Mouse (Mus musculus) liver, embryonic 12.5 days (tissue): ENCODE results near the gene Dcdc2c. TPM values are rescaled to one million over a fixed set of nuclear protein-coding genes. Genes with fewer than 3 reads are reported as not detected.

Experiments
- ATAC-seq: fragments of 200-750 bp; cut with Nextera tagmentation; 2 replicates; pipeline ENCODE4 v1.8.0; 2017; ENCODE audit warnings: moderate number of reproducible peaks, mild to moderate bottlenecking, moderate library complexity
- H3K27ac ChIP-seq: fragments of 300-500 bp; sonication (generic); 2 replicates; pipeline ENCODE4 v1.5.1; 2016; ENCODE audit warnings: mild to moderate bottlenecking
- H3K27me3 ChIP-seq: fragments of 300-500 bp; sonication (generic); replicated peaks from 2 replicates; pipeline ENCODE4 v1.6.1; 2016; ENCODE audit warnings: mild to moderate bottlenecking, moderate library complexity
- H3K36me3 ChIP-seq: fragments of 300-500 bp; sonication (generic); 2 replicates; pipeline ENCODE4 v1.6.1; 2016; ENCODE audit warnings: mild to moderate bottlenecking, moderate library complexity
- H3K4me1 ChIP-seq: fragments of 300-500 bp; sonication (generic); 2 replicates; pipeline ENCODE4 v1.6.1; 2016
- H3K4me2 ChIP-seq: fragments of 300-500 bp; sonication (generic); 2 replicates; pipeline ENCODE4 v1.6.1; 2016; ENCODE audit warnings: mild to moderate bottlenecking, moderate library complexity
- H3K4me3 ChIP-seq: fragments of 300-500 bp; sonication (generic); 2 replicates; pipeline ENCODE4 v1.5.1; 2016; ENCODE audit warnings: mild to moderate bottlenecking, moderate library complexity
- H3K9ac ChIP-seq: fragments of 300-500 bp; sonication (generic); 2 replicates; pipeline ENCODE4 v1.6.1; 2016; ENCODE audit warnings: mild to moderate bottlenecking, moderate library complexity
- H3K9me3 ChIP-seq: fragments of 300-500 bp; sonication (generic); replicated peaks from 2 replicates; pipeline ENCODE4 v1.6.1; 2016; ENCODE audit warnings: mild to moderate bottlenecking, moderate library complexity
- WGBS: fragments of 180-500 bp; shearing (Covaris S2); methylation state at CpG from one replicate; pipeline ENCODE4 v1.1.7; 2016; ENCODE audit not compliant: insufficient replicate concordance; 5-methylcytosine and 5-hydroxymethylcytosine counted together
- polyA plus RNA-seq: library from polyadenylated mRNA; unstranded; fragments of >200 nt; fragmentation: Nextera tagmentation; extraction: Ambion mirVana; gene quantifications from 2 replicates; pipeline ENCODE4 v1.2.1, GENCODE M21; 2016

Dcdc2c gene
- polyA plus RNA-seq, 1 experiment from 2014 or later, result not detected

- H3K36me3 ChIP-seq, result no peaks in the 10 kb centered on the region
- H3K27ac ChIP-seq, result no peak overlapping the region
- 52% methylated on average over 6 of the region's 6 CpGs for WGBS
- H3K27me3 ChIP-seq, result no peaks in the 10 kb centered on the region
- H3K9ac ChIP-seq, result no peak overlapping the region
- no peak for ATAC-seq
- no peaks in the 10 kb centered on the region for H3K4me1 ChIP-seq
- H3K9me3 ChIP-seq, result no peaks in the 10 kb centered on the region
- no peak overlapping the region for H3K4me2 ChIP-seq
- no peak overlapping the region for H3K4me3 ChIP-seq
These were observed 23.3 kb upstream of the Dcdc2c start for GRCm38 (mm10) chr12:28575366-28576070.

DNA sequence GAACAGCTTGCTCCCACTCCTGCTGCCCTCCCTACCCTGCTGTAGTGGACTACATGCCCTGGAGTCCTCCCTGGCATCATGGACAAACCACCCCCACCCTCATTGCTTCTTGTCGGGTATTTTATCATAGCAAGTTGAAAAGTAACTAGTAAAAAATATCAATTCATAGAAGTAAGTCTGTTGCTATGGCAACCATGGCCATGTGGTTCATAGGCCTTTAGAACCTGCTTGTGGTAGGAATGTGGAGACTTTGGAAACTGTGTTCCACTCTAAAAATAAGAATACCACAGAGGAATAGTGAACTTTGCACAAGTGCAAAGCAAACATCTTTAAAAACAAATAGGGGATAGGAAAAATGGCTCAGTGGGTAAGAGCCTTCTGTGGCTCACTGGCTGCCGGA lies 20.0 kb upstream of the Dcdc2c start:
- H3K4me2 ChIP-seq, result no peak overlapping the region
- no peak overlapping the region for H3K9ac ChIP-seq
- 72% methylated on average over 2 of the region's 2 CpGs for WGBS
- no peak for ATAC-seq
- no peaks in the 10 kb centered on the region for H3K27me3 ChIP-seq
- no peaks in the 10 kb centered on the region for H3K36me3 ChIP-seq
- no peak overlapping the region for H3K27ac ChIP-seq
- no peaks in the 10 kb centered on the region for H3K4me1 ChIP-seq
- H3K9me3 ChIP-seq, result no peaks in the 10 kb centered on the region
- no peak overlapping the region for H3K4me3 ChIP-seq

DNA sequence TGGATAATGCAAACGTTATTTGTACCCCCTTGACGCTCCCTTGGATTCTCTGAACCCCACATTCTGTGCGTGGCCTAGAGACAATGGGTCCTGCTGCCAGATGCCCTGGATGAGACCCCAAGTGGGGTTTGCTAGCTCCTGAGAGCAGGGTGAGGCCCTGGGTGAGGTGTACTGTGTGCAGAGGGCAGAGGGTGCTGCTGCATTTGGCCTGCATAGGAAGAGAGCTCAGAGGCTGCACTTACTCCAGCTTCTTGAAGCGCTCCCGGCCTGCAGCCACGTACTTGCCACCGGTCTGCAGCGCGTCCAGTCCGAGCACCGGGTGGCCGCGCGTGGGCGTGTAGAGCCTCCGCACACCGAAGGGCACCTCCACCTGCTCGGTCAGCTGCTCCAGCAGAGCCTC lies 424 bp downstream of the Dcdc2c start:
- Histone ChIP-seq H3K4me1 (no peaks in the 10 kb centered on the region), H3K27ac (no peak overlapping the region), H3K36me3 (no peaks in the 10 kb centered on the region), H3K9ac (no peak overlapping the region), H3K4me2 (no peak overlapping the region), H3K27me3 (peaks cover 13% of the 10 kb centered on the region), H3K9me3 (no peaks in the 10 kb centered on the region), H3K4me3 (no peak overlapping the region)
- no peak for ATAC-seq
- WGBS, result 41% methylated on average over 18 of the region's 18 CpGs

GRCm38 (mm10) chr12:28548887-28549286 lies 3.3 kb downstream of the Dcdc2c start:
- Histone ChIP-seq H3K9me3 (no peaks in the 10 kb centered on the region), H3K9ac (no peak overlapping the region), H3K36me3 (no peaks in the 10 kb centered on the region), H3K27ac (no peak overlapping the region), H3K4me3 (no peak overlapping the region), H3K27me3 (peaks cover 13% of the 10 kb centered on the region), H3K4me1 (no peaks in the 10 kb centered on the region), H3K4me2 (no peak overlapping the region)
- WGBS, result 51% methylated on average over 4 of the region's 4 CpGs
- no peak for ATAC-seq

- H3K4me3 ChIP-seq, result no peak overlapping the region
- no peaks in the 10 kb centered on the region for H3K27me3 ChIP-seq
- WGBS, result 29% methylated on average over 1 of the region's 1 CpGs
- H3K9ac ChIP-seq, result no peak overlapping the region
- H3K4me1 ChIP-seq, result no peaks in the 10 kb centered on the region
- no peak for ATAC-seq
- no peaks in the 10 kb centered on the region for H3K36me3 ChIP-seq
- H3K4me2 ChIP-seq, result no peak overlapping the region
- H3K9me3 ChIP-seq, result no peaks in the 10 kb centered on the region
- no peak overlapping the region for H3K27ac ChIP-seq
These were observed 37.9 kb downstream of the Dcdc2c start for GRCm38 (mm10) chr12:28514264-28514775.

DNA sequence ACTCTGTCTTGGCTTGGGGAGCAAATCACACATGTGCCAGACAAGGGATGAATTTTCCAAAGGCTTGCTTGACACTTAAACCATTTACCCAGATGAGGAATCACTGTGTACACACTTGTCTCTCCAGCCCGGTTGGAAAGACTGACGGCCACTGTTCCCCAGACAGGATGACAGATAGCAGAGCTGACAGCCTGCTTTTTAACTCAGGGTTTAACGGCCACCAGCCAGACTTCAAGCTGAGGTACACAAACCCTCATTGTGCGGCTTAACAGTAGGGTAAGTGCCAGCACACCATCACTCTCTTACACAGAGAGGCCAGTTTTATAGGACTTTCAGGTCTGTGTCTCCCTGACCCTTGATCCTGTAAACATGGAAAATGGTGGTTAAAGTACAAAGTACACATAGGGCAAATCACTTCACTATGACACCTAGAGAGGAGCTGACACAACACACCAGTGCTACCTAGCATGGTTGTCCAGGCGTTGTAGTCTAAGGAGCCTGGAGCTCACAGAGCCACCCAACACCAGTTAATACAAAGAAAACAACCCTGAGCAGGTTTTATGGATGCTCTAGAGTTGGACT lies 42.4 kb downstream of the Dcdc2c start:
- Histone ChIP-seq H3K4me3 (no peak overlapping the region), H3K27ac (no peak overlapping the region), H3K27me3 (no peaks in the 10 kb centered on the region), H3K36me3 (no peaks in the 10 kb centered on the region), H3K9ac (no peak overlapping the region), H3K4me2 (no peak overlapping the region), H3K4me1 (no peaks in the 10 kb centered on the region), H3K9me3 (no peaks in the 10 kb centered on the region)
- WGBS, result 48% methylated on average over 5 of the region's 5 CpGs
- ATAC-seq, result no peak

GRCm38 (mm10) chr12:28494289-28494688 lies 57.9 kb downstream of the Dcdc2c start:
- Histone ChIP-seq H3K27me3 (no peaks in the 10 kb centered on the region), H3K9me3 (no peaks in the 10 kb centered on the region), H3K9ac (no peak overlapping the region), H3K4me3 (no peak overlapping the region), H3K4me1 (no peaks in the 10 kb centered on the region), H3K27ac (no peak overlapping the region), H3K36me3 (no peaks in the 10 kb centered on the region), H3K4me2 (no peak overlapping the region)
- ATAC-seq, result no peak
- 64% methylated on average over 5 of the region's 5 CpGs for WGBS

- Histone ChIP-seq H3K27me3 (no peaks in the 10 kb centered on the region), H3K4me2 (no peak overlapping the region), H3K36me3 (no peaks in the 10 kb centered on the region), H3K4me1 (no peaks in the 10 kb centered on the region), H3K27ac (no peak overlapping the region), H3K9ac (no peak overlapping the region), H3K4me3 (no peak overlapping the region), H3K9me3 (no peaks in the 10 kb centered on the region)
- WGBS, result 63% methylated on average over 10 of the region's 10 CpGs
- no peak for ATAC-seq
These were observed 69.6 kb downstream of the Dcdc2c start for GRCm38 (mm10) chr12:28482483-28483160.

- Histone ChIP-seq H3K4me2 (no peak overlapping the region), H3K9me3 (0 out of 2 replicates have a peak, but pooled peaks cover 5% of the 10 kb centered on the region), H3K4me3 (no peak overlapping the region), H3K27ac (no peak overlapping the region), H3K36me3 (no peaks in the 10 kb centered on the region), H3K27me3 (no peaks in the 10 kb centered on the region), H3K9ac (no peak overlapping the region), H3K4me1 (no peaks in the 10 kb centered on the region)
- ATAC-seq, result no peak
- WGBS, result 69% methylated on average over 2 of the region's 2 CpGs
These were observed 91.2 kb downstream of the Dcdc2c start for GRCm38 (mm10) chr12:28460951-28461431.

GRCm38 (mm10) chr12:28460523-28460922 lies 91.7 kb downstream of the Dcdc2c start:
- Histone ChIP-seq H3K9me3 (0 out of 2 replicates have a peak, but pooled peaks cover 5% of the 10 kb centered on the region), H3K27ac (no peak overlapping the region), H3K4me1 (no peaks in the 10 kb centered on the region), H3K9ac (no peak overlapping the region), H3K4me2 (no peak overlapping the region), H3K4me3 (no peak overlapping the region), H3K27me3 (no peaks in the 10 kb centered on the region), H3K36me3 (no peaks in the 10 kb centered on the region)
- WGBS, result 60% methylated on average over 7 of the region's 7 CpGs
- no peak for ATAC-seq

DNA sequence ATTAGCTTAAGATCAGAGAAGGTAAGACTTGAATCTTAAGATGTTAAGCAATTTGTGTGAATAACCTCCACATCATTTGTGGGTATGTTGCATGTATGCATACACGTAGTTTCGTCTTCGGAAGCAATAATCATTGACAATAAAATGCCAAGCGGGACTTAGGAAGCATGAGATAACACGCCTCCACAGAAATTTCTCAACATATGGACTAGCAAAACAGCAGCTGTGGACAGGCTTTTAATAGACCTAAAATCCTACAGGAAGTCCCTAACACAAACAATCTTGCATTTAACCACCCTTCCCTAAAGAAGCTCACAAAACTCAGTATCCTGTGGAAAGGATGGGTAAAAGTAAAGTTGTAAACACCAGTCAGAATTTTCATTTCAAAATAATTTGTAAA lies 93.4 kb downstream of the Dcdc2c start:
- no peaks in the 10 kb centered on the region for H3K36me3 ChIP-seq
- H3K9me3 ChIP-seq, result 0 out of 2 replicates have a peak, but pooled peaks cover 5% of the 10 kb centered on the region
- H3K27me3 ChIP-seq, result no peaks in the 10 kb centered on the region
- no peaks in the 10 kb centered on the region for H3K4me1 ChIP-seq
- H3K4me3 ChIP-seq, result no peak overlapping the region
- no peak overlapping the region for H3K4me2 ChIP-seq
- H3K9ac ChIP-seq, result no peak overlapping the region
- WGBS, result 83% methylated on average over 5 of the region's 5 CpGs
- ATAC-seq, result no peak
- H3K27ac ChIP-seq, result no peak overlapping the region

DNA sequence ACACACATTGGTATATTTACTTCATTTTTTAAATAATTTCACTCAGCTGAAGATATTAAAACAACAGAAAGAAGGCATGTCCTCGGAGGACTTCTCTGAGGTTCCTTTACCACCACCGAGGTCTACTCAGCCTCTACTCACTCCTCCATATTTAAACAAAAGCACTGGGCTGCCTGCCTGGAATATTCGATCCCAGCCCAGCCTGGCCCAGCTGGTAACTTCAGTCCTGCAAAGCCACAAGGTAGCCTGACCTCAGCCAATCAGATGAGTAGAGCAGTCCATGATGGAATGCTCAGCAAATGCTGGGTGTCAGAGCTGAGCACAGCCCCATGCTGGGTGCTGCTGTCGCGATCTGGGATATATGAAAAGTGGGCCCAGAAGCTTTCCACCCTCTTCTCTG lies 115.7 kb downstream of the Dcdc2c start:
- H3K27me3 ChIP-seq, result no peaks in the 10 kb centered on the region
- H3K9me3 ChIP-seq, result no peaks in the 10 kb centered on the region
- no peak overlapping the region for H3K27ac ChIP-seq
- no peak overlapping the region for H3K4me2 ChIP-seq
- H3K9ac ChIP-seq, result no peak overlapping the region
- WGBS, result 45% methylated on average over 5 of the region's 5 CpGs
- ATAC-seq, result no peak
- no peaks in the 10 kb centered on the region for H3K36me3 ChIP-seq
- H3K4me3 ChIP-seq, result no peak overlapping the region
- no peaks in the 10 kb centered on the region for H3K4me1 ChIP-seq
